In the genomic region with DNA sequence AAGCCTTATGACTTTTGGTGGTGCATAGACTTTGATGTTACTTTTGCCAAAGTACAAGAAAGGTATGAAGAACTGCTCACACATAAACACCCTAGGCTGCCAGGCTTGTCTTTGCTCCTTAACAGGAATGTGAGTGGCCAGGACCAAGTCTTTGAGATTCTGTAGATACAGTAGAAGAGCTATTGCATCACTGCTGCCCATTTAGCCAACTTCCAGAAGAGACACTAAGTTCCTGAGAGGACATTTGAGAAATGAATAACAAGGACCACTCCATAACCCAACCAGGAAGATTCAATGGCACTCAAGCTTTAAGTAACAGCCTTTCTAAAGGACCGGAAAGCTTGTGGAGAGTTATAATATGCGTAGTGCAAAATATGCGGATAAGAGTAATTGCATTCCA, we compare ENCODE assay signal across 15 mouse cellular contexts.
"Had no signal": no experiment of that assay in that cellular context is flagged by ENCODE, and none has a peak within 500 bp of the region (broad histone marks: within the 10 kb centered on the region; RNA-seq: fewer than 3 reads in every experiment).

No protein-coding gene starts in this region.

- H3K4me1 ChIP-seq: intestine, embryonic 15.5 days; limb, embryonic 15.5 days; liver, embryonic 12.5 days had no signal

- H3K4me3 ChIP-seq: intestine, embryonic 15.5 days; kidney, embryonic 15.5 days; left cerebral cortex, adult 2 months; limb, embryonic 15.5 days; liver, embryonic 12.5 days; midbrain, embryonic 15.5 days; neural tube, embryonic 12.5 days had no signal

- H3K27me3 ChIP-seq: intestine, embryonic 15.5 days; kidney, embryonic 15.5 days; limb, embryonic 15.5 days; liver, embryonic 12.5 days; midbrain, embryonic 15.5 days; neural tube, embryonic 12.5 days had no signal

- H3K9ac ChIP-seq: intestine, embryonic 15.5 days; kidney, embryonic 15.5 days; limb, embryonic 15.5 days; liver, embryonic 12.5 days; midbrain, embryonic 15.5 days; neural tube, embryonic 12.5 days had no signal

- H3K27ac ChIP-seq: intestine, embryonic 15.5 days; kidney, embryonic 15.5 days; left cerebral cortex, adult 2 months; limb, embryonic 15.5 days; liver, embryonic 12.5 days; midbrain, embryonic 15.5 days; neural tube, embryonic 12.5 days had no signal

- ATAC-seq: intestine, embryonic 15.5 days; liver, embryonic 12.5 days; midbrain, embryonic 15.5 days had no signal

- H3K36me3 ChIP-seq: intestine, embryonic 15.5 days; limb, embryonic 15.5 days; midbrain, embryonic 15.5 days; neural tube, embryonic 12.5 days had no signal

- H3K4me2 ChIP-seq: intestine, embryonic 15.5 days; kidney, embryonic 15.5 days; limb, embryonic 15.5 days; liver, embryonic 12.5 days; midbrain, embryonic 11.5 days; midbrain, embryonic 15.5 days; neural tube, embryonic 12.5 days had no signal

- H3K9me3 ChIP-seq: intestine, embryonic 15.5 days; kidney, embryonic 15.5 days; limb, embryonic 15.5 days; liver, embryonic 12.5 days; midbrain, embryonic 15.5 days; neural tube, embryonic 12.5 days had no signal

- DNase-seq: kidney, adult 18-20 months; kidney, postnatal 14 days; retina, postnatal 1 day; right cerebral cortex, postnatal 4 days; spleen, adult 18-20 months; thymus, adult 18-20 months; thymus, postnatal 14 days had no signal
